Mouse (Mus musculus) testis, adult 2 months (tissue): ENCODE measurements around the gene Tbc1d25. TPM values are rescaled to one million over a fixed set of nuclear protein-coding genes. Genes with fewer than 3 reads are reported as not detected.
A peak's percentile ranks its signal among the peaks of the same experiment; 100 is the strongest.

Source experiments
- H3K27ac ChIP-seq: fragments of 200-500 bp; 2 replicates; pipeline ENCODE4 v1.5.1; 2012; ENCODE audit warnings: low read depth, low read length; ENCODE audit not compliant: control insufficient read depth, insufficient read depth
- H3K27me3 ChIP-seq: fragments of 200-500 bp; 2 replicates; pipeline ENCODE4 v1.6.1; 2012; ENCODE audit warnings: mild to moderate bottlenecking, low read length, moderate library complexity; ENCODE audit not compliant: control insufficient read depth, insufficient read depth
- H3K36me3 ChIP-seq: fragments of 200-500 bp; 2 replicates; pipeline ENCODE4 v1.6.1; 2012; ENCODE audit warnings: mild to moderate bottlenecking, low read length; ENCODE audit not compliant: control insufficient read depth, insufficient read depth
- H3K4me1 ChIP-seq: fragments of 200-500 bp; 2 replicates; pipeline ENCODE4 v1.6.1; 2012; ENCODE audit warnings: low read length; ENCODE audit not compliant: control insufficient read depth, insufficient read depth
- H3K4me3 ChIP-seq: fragments of 200-500 bp; 2 replicates; pipeline ENCODE4 v1.5.1; 2012; ENCODE audit warnings: low read depth, mild to moderate bottlenecking, low read length, moderate library complexity, mixed read lengths; ENCODE audit not compliant: control insufficient read depth
- CTCF ChIP-seq: fragments of 200-500 bp; IDR thresholded peaks from 2 replicates; pipeline ENCODE4 v1.5.1; 2012; ENCODE audit warnings: low read depth, mild to moderate bottlenecking, inconsistent platforms, low read length, moderate library complexity; ENCODE audit not compliant: control insufficient read depth, insufficient read depth, insufficient replicate concordance
- POLR2A ChIP-seq: fragments of 200-500 bp; IDR thresholded peaks from 2 replicates; pipeline ENCODE4 v1.6.1; 2012; ENCODE audit warnings: low read depth, mild to moderate bottlenecking, inconsistent platforms, low read length, moderate library complexity; ENCODE audit not compliant: control insufficient read depth
- polyA plus RNA-seq: library from polyadenylated mRNA; depleted of rRNA; stranded (reverse); fragments of >200 nt; gene quantifications from 2 replicates; pipeline ENCODE4 v1.2.3, GENCODE M21; 2012

Gene Tbc1d25
- polyA plus RNA-seq, 1 experiment = 18.2 TPM

DNA sequence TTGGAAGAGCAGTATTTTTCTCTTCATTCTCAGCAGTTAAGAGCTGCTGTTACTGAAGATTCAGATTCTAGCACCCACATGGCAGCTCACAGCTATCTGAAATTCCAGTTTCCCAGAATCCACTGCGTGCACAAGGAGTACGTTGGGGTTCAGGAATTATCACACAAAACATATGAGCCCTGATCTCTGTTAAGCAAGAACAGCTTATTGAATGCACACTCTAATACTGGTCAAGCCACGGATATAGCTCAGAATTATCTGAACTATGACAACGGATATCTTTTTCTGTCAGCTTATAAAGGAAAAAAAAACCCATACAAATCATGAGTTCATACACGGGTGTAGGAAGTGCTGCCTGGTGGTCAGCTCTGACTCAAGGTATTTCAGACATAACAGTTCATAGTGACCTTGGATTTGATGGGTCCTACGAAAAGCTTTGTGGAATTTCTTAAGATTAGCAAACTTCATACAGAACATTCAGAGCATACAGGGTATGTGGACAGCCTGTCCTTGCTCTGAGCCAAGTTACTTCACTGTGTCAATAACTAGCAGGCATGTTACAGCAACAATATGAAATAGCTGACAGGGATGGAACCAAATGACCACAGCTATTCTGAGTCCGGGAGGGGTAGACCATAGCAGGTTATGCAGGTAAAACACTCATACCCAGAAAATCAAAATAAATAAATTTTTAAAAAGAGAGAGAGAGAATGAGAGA lies 35.7 kb upstream of the Tbc1d25 start:
- Histone ChIP-seq H3K27ac (no peak overlapping the region), H3K36me3 (no peaks in the 10 kb centered on the region), H3K27me3 (no peaks in the 10 kb centered on the region), H3K4me1 (no peaks in the 10 kb centered on the region), H3K4me3 (no peak overlapping the region)
- TF ChIP-seq CTCF (no peak), POLR2A (no peak)

DNA sequence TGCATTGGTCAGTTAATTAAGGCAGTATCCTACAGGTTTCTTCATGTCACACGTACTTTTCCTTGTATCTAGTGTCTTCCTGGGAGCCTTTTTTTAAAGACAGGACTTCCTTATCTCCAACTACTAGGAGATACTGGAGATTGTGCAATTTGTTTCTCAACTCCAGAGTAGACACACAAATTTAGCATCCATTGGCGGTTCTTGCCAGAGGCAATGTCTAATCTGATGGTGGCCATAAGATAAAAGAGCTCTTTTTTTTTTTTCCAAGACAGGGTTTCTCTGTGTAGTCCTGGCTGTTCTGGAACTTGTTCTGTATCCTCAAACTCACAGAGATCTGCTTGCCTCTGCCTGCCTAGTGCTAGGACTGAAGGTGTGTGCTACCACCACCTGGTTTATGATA lies 33.7 kb upstream of the Tbc1d25 start:
- Histone ChIP-seq H3K27ac (no peak overlapping the region), H3K36me3 (no peaks in the 10 kb centered on the region), H3K27me3 (no peaks in the 10 kb centered on the region), H3K4me1 (peaks cover 6% of the 10 kb centered on the region; the same call in 1 of the 2 replicates), H3K4me3 (no peak overlapping the region)
- TF ChIP-seq POLR2A = no peak
- TF ChIP-seq CTCF = no peak

DNA sequence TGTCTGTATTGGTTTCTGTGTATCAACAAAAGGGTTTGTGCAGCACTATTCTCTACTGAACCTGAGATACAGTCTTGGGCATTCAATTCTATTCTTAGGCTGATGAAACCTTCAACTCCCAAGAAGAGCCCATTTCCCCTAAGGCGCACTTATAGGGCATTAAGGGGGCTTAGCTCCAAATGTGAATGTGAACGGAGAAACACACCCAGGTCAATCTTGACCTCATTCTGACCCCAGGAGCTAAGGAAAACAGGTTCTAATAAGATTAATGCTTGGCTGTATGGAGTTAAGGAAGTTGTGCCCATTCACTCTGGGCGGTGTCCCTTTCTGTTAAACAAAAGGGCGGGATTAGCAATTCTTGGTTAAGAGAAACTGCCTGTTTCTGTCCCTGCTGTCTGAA lies 31.2 kb upstream of the Tbc1d25 start:
- H3K36me3 ChIP-seq = no peaks in the 10 kb centered on the region
- H3K4me3 ChIP-seq = no peak overlapping the region
- H3K4me1 ChIP-seq = peaks cover 6% of the 10 kb centered on the region; the same call in 1 of the 2 replicates
- TF ChIP-seq POLR2A (no peak), CTCF (no peak)
- H3K27ac ChIP-seq = no peak overlapping the region
- no peaks in the 10 kb centered on the region for H3K27me3 ChIP-seq

DNA sequence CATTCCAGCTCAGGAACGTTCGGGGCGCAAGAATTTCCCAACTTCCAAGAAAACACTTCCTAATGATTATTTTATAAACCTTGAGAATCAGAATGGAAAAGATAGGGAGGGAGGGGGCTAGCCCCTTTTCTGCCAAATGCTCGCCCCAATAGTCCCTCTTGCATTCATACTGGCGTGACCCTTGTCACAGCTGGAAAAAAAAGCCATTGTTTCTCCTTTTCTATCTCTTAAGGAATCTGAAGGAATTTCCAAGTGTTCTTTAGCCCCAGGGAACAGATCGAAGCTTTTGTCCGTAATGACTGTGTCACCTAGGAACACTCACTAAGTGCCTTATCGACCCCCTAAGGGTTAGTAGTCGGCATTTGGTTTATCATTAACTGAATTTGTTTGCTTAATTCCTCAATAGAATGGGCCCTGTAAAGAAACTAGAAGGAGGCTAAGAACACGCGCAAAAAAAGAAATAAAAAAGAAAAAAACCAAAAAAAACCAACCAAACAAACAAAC lies 30.8 kb upstream of the Tbc1d25 start:
- H3K4me1 ChIP-seq = peaks cover 6% of the 10 kb centered on the region; the same call in 1 of the 2 replicates
- H3K4me3 ChIP-seq = peak overlapping the region; percentile 30
- H3K36me3 ChIP-seq = no peaks in the 10 kb centered on the region
- H3K27ac ChIP-seq = no peak overlapping the region
- H3K27me3 ChIP-seq = no peaks in the 10 kb centered on the region
- TF ChIP-seq CTCF (no peak), POLR2A (no peak)

DNA sequence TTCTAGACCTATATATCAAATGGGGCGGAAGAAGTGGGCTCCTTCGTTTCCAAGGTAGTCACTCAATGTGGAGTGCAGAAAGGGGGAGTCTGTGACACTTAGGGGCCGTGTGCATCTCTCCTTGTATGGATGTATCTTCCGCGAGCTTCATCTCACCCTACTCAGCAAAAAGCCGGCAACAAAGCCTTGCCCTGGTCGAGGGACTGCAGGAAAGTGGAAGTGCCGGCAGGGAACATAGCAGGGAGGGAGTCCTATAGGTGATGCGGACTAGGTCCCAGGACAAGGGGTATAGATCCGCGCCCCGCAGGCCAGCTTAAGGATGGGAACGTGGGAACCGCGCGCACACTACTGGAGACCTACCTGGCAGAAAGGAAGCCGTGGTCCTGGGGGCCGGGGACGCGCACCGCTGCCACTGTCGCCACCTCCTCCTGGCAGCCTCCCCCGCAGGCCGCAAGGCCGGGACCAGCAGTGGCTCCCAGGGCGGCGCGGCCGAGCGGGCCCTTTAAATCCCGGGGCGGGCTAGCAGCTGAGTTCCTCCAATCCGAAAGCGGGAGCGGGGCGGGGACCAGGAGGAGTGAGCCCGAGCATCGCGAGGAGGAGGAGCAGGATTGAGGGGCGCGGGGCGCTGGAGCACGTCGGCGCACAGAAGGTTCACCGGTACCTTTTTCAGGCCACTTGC lies 30.2 kb upstream of the Tbc1d25 start, which contains the start of gene Porcn:
TSS of gene Porcn (minus strand) at position 511 of the 679 bp plus-strand sequence.
- H3K27ac ChIP-seq = peak within 1 kb of the TSS; percentile 70; the same call in 1 of the 2 replicates
- TF ChIP-seq POLR2A (no peak), CTCF (no peak)

DNA sequence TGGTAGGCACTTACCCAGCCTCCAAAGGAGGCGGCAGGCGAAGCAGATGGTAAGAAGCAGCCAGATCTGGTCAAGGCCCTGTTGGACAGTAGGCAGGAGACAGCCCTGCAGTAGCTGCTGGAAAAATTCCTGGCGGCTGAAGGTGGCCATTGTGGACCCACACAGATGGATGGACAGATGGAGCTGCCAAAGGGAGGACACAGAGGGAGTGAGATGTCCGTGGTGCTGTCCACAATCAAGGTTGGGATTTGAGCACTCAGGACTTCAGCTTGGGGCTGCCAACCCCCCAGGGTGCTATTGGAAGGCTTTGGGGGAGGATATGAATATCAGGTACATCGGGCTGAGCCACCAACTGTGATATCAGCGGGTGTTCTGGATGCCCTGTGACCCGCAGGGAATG lies 29.6 kb upstream of the Tbc1d25 start:
- no peak for TF ChIP-seq CTCF
- TF ChIP-seq POLR2A = no peak
- H3K4me3 ChIP-seq = peak overlapping the region; percentile 30

More for the DNA sequence above, 30.2 kb upstream of the Tbc1d25 start, which contains the start of gene Porcn:
- Histone ChIP-seq H3K4me1 (peaks cover 6% of the 10 kb centered on the region; the same call in 1 of the 2 replicates), H3K4me3 (peak within 1 kb of the TSS; percentile 30), H3K27me3 (no peaks in the 10 kb centered on the region), H3K36me3 (no peaks in the 10 kb centered on the region)

DNA sequence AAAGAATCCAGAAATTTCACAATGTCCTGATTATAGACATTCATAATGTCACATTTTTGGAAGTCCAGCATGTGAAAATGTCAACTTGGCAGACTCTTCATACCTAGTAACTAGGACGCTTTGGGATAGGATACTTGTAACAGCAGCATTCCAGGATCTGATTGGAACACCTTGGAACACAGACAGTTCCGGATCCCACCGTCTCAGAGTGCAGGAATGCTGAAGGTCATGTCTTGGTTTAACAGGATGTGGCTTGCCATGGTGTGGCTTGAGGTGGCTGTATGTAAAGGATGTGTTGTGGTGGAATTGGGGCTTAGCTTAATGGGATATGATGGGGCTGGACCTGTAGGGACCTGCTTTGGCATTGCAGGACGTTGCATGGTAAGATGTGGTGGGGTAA lies 29.1 kb upstream of the Tbc1d25 start:
- H3K36me3 ChIP-seq = no peaks in the 10 kb centered on the region
- TF ChIP-seq POLR2A (no peak), CTCF (no peak)
- H3K4me3 ChIP-seq = no peak overlapping the region
- H3K27me3 ChIP-seq = no peaks in the 10 kb centered on the region
- H3K27ac ChIP-seq = no peak overlapping the region
- H3K4me1 ChIP-seq = peaks cover 6% of the 10 kb centered on the region; the same call in 1 of the 2 replicates

More for the DNA sequence above, 29.6 kb upstream of the Tbc1d25 start:
- H3K27ac ChIP-seq = no peak overlapping the region
- no peaks in the 10 kb centered on the region for H3K27me3 ChIP-seq
- H3K4me1 ChIP-seq = peaks cover 6% of the 10 kb centered on the region; the same call in 1 of the 2 replicates
- H3K36me3 ChIP-seq = no peaks in the 10 kb centered on the region
